Mouse (Mus musculus) heart, postnatal 0 days (tissue): ENCODE results near the gene Veph1.

Experiments
- CTCF ChIP-seq: IDR thresholded peaks from 2 replicates; pipeline ENCODE4 v1.5.1; 2016; ENCODE audit warnings: antibody characterized with exemption, control low read depth, low read depth
- EP300 ChIP-seq: IDR thresholded peaks from 2 replicates; pipeline ENCODE4 v1.6.1; 2016; ENCODE audit warnings: antibody characterized with exemption, low read depth

DNA sequence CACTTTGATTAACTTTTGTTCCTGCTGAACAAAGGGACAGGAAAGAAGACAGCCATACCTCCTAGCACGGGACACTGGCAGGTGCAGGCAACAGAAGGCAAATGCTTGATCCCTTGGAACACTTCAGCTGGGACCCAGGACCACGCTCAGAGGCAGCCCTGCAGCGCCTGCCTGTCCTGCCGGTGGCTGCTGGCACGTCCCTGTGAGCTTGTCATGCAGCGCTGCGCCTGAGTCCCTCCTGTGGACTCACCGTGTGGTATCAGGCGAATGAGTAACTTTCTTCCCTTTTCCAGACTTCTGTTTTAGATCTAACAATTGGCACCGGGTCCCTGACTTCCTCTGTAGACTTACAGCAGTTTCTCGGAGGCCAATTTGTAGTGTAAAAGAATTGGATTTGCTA, at the start of gene Veph1:
- TF ChIP-seq CTCF (no peak), EP300 (no peak)
